Mouse (Mus musculus) MEL (cell line): ENCODE results near the gene Aldh9a1. TPM values are rescaled to one million over a fixed set of nuclear protein-coding genes. Genes with fewer than 3 reads are reported as not detected.
"Not testable (repeated sequence)": the region's sequence is repeated elsewhere in the genome, so short reads cannot be mapped to it uniquely, and the experiment has no call there.

Experiments
- DNase-seq: peaks from one replicate; pipeline ENCODE4 v3.0.0; 2011; ENCODE audit warnings: low read depth, low spot score
- H3K27ac ChIP-seq: 2 replicates; pipeline ENCODE4 v1.5.1; 2012; ENCODE audit warnings: low read depth, mild to moderate bottlenecking, control low read depth, low read length, moderate library complexity; ENCODE audit not compliant: control insufficient read depth
- H3K27me3 ChIP-seq, 2 experiments: fragments of 150-350 bp in 1 of 2; sonication (generic) in 1 of 2; 2 replicates each; pipeline ENCODE4 v1.6.1; 2012; ENCODE audit warnings: low read length in 2 of 2, mild to moderate bottlenecking in 2 of 2, improper control_type of control experiment in 1 of 2, moderate library complexity in 1 of 2; ENCODE audit not compliant: insufficient read depth in 2 of 2, control insufficient read depth in 1 of 2
- H3K36me3 ChIP-seq, 2 experiments: 2 replicates each; pipeline ENCODE4 v1.6.1; 2012 to 2014; ENCODE audit warnings: low read length in 2 of 2, improper control_type of control experiment in 1 of 2, inconsistent platforms in 1 of 2, mild to moderate bottlenecking in 1 of 2; ENCODE audit not compliant: insufficient read depth in 2 of 2, control insufficient read depth in 1 of 2
- H3K4me1 ChIP-seq, 2 experiments: fragments of 150-350 bp in 1 of 2; sonication (generic) in 1 of 2; 2 replicates each; pipeline ENCODE4 v1.6.1; 2012; ENCODE audit warnings: low read length in 2 of 2, improper control_type of control experiment in 1 of 2, mild to moderate bottlenecking in 1 of 2; ENCODE audit not compliant: insufficient read depth in 2 of 2, control insufficient read depth in 1 of 2
- H3K4me3 ChIP-seq, 2 experiments: fragments of 150-350 bp in 1 of 2; sonication (generic) in 1 of 2; 2 replicates each; pipeline ENCODE4 v1.5.1; 2012; ENCODE audit warnings: low read depth in 2 of 2, low read length in 2 of 2, mild to moderate bottlenecking in 2 of 2, moderate library complexity in 2 of 2, control low read depth in 1 of 2, improper control_type of control experiment in 1 of 2; ENCODE audit not compliant: control insufficient read depth in 1 of 2, insufficient read depth in 1 of 2
- H3K79me2 ChIP-seq: 2 replicates; pipeline ENCODE4 v1.6.1; 2012; ENCODE audit warnings: mild to moderate bottlenecking, low read length, moderate library complexity; ENCODE audit not compliant: control insufficient read depth, poor library complexity, insufficient read depth
- H3K9ac ChIP-seq: 2 replicates; pipeline ENCODE4 v1.6.1; 2012; ENCODE audit warnings: low read depth, mild to moderate bottlenecking, control low read depth, low read length, moderate library complexity; ENCODE audit not compliant: control insufficient read depth, poor library complexity, severe bottlenecking
- H3K9me3 ChIP-seq: fragments of 150-350 bp; sonication (generic); replicated peaks from 2 replicates; pipeline ENCODE4 v1.6.1; 2012; ENCODE audit warnings: mild to moderate bottlenecking, low read length, improper control_type of control experiment, moderate library complexity; ENCODE audit not compliant: insufficient read depth
- BHLHE40 ChIP-seq: IDR thresholded peaks from 2 replicates; pipeline ENCODE4 v1.6.1; 2012; ENCODE audit warnings: low read depth, mild to moderate bottlenecking, inconsistent platforms, low read length, improper control_type of control experiment, borderline replicate concordance
- CHD1 ChIP-seq: IDR thresholded peaks from 2 replicates; pipeline ENCODE4 v1.6.1; 2012; ENCODE audit warnings: low read depth, mild to moderate bottlenecking, inconsistent platforms, low read length, improper control_type of control experiment
- CHD2 ChIP-seq: IDR thresholded peaks from 2 replicates; pipeline ENCODE4 v1.6.1; 2011; ENCODE audit warnings: low read length, improper control_type of control experiment
- CTCF ChIP-seq, 3 experiments: IDR thresholded peaks in 2 of 3; conservative IDR thresholded peaks in 1 of 3; 2 replicates each; pipeline ENCODE4 v1.5.1; 2011 to 2012; ENCODE audit warnings: low read length in 3 of 3, low read depth in 2 of 3, mild to moderate bottlenecking in 2 of 3, improper control_type of control experiment in 1 of 3, inconsistent platforms in 1 of 3, mixed read lengths in 1 of 3, moderate library complexity in 1 of 3; ENCODE audit not compliant: control insufficient read depth in 1 of 3, insufficient read depth in 1 of 3, poor library complexity in 1 of 3, severe bottlenecking in 1 of 3
- EP300 ChIP-seq, 2 experiments: IDR thresholded peaks; 2 replicates each; pipeline ENCODE4 v1.6.1; 2011; ENCODE audit warnings: improper control_type of control experiment in 2 of 2, low read length in 2 of 2, low read depth in 1 of 2, mild to moderate bottlenecking in 1 of 2
- GATA1 ChIP-seq: IDR thresholded peaks from 2 replicates; pipeline ENCODE4 v1.6.1; 2011; ENCODE audit warnings: low read depth, low read length, improper control_type of control experiment
- HCFC1 ChIP-seq: IDR thresholded peaks from 2 replicates; pipeline ENCODE4 v1.6.1; 2012; ENCODE audit warnings: low read depth, mild to moderate bottlenecking, inconsistent platforms, low read length, improper control_type of control experiment, moderate library complexity
- JUND ChIP-seq: IDR thresholded peaks from 2 replicates; pipeline ENCODE4 v1.6.1; 2011; ENCODE audit warnings: low read depth, mild to moderate bottlenecking, improper control_type of control experiment, low read length
- KAT2A ChIP-seq: conservative IDR thresholded peaks from 2 replicates; pipeline ENCODE4 v1.6.1; 2012; ENCODE audit warnings: low read depth, low read length, improper control_type of control experiment, inconsistent platforms
- MAFK ChIP-seq: IDR thresholded peaks from 2 replicates; pipeline ENCODE4 v1.6.1; 2011; ENCODE audit warnings: low read depth, mild to moderate bottlenecking, low read length, improper control_type of control experiment, borderline replicate concordance
- MAX ChIP-seq: IDR thresholded peaks from 2 replicates; pipeline ENCODE4 v1.6.1; 2011; ENCODE audit warnings: low read length, improper control_type of control experiment
- MAZ ChIP-seq: IDR thresholded peaks from 2 replicates; pipeline ENCODE4 v1.6.1; 2012; ENCODE audit warnings: low read depth, mild to moderate bottlenecking, inconsistent platforms, low read length, improper control_type of control experiment
- MXI1 ChIP-seq: IDR thresholded peaks from 2 replicates; pipeline ENCODE4 v1.6.1; 2011; ENCODE audit warnings: mild to moderate bottlenecking, low read depth, low read length, improper control_type of control experiment
- MYC ChIP-seq: IDR thresholded peaks from 2 replicates; pipeline ENCODE4 v1.6.1; 2011; ENCODE audit warnings: low read depth, mild to moderate bottlenecking, low read length, improper control_type of control experiment, moderate library complexity
- NRF1 ChIP-seq: IDR thresholded peaks from 2 replicates; pipeline ENCODE4 v1.6.1; 2014; ENCODE audit warnings: low read depth, mild to moderate bottlenecking, inconsistent platforms, low read length, improper control_type of control experiment, moderate library complexity; ENCODE audit not compliant: poor library complexity, insufficient read depth, severe bottlenecking
- POLR2A ChIP-seq, 2 experiments: IDR thresholded peaks; 2 replicates each; pipeline ENCODE4 v1.6.1; 2011 to 2012; ENCODE audit warnings: low read length in 2 of 2, mild to moderate bottlenecking in 2 of 2, control low read depth in 1 of 2, improper control_type of control experiment in 1 of 2, low read depth in 1 of 2, moderate library complexity in 1 of 2; ENCODE audit not compliant: control insufficient read depth in 1 of 2, insufficient read depth in 1 of 2, poor library complexity in 1 of 2
- POLR2AphosphoS5 ChIP-seq: IDR thresholded peaks from 2 replicates; pipeline ENCODE4 v1.6.1; 2012; ENCODE audit warnings: low read depth, borderline replicate concordance, mild to moderate bottlenecking, inconsistent platforms, low read length, moderate library complexity, mixed read lengths
- RCOR1 ChIP-seq: IDR thresholded peaks from 2 replicates; pipeline ENCODE4 v1.6.1; 2012; ENCODE audit warnings: low read depth, mild to moderate bottlenecking, inconsistent platforms, low read length, improper control_type of control experiment
- SIN3A ChIP-seq: IDR thresholded peaks from 2 replicates; pipeline ENCODE4 v1.6.1; 2012; ENCODE audit warnings: low read length, improper control_type of control experiment, inconsistent platforms
- SMC3 ChIP-seq: IDR thresholded peaks from 2 replicates; pipeline ENCODE4 v1.6.1; 2011; ENCODE audit warnings: low read depth, low read length, improper control_type of control experiment
- TBP ChIP-seq: IDR thresholded peaks from 2 replicates; pipeline ENCODE4 v1.8.0; 2011; ENCODE audit warnings: low read depth, low read length, improper control_type of control experiment
- USF1 ChIP-seq: IDR thresholded peaks from 2 replicates; pipeline ENCODE4 v1.6.1; 2014; ENCODE audit warnings: low read depth, mild to moderate bottlenecking, inconsistent platforms, low read length, improper control_type of control experiment, moderate library complexity
- ZKSCAN1 ChIP-seq: IDR thresholded peaks from 2 replicates; pipeline ENCODE4 v1.6.1; 2012; ENCODE audit warnings: low read depth, mild to moderate bottlenecking, inconsistent platforms, low read length, improper control_type of control experiment, moderate library complexity
- ZMIZ1 ChIP-seq: IDR thresholded peaks from 2 replicates; pipeline ENCODE4 v1.6.1; 2012; ENCODE audit warnings: low read depth, mild to moderate bottlenecking, inconsistent platforms, low read length, improper control_type of control experiment, moderate library complexity
- polyA plus RNA-seq, 2 experiments: library from polyadenylated mRNA; stranded (reverse) in 1 of 2; unstranded in 1 of 2; fragments of >175 nt in 1 of 2; fragments of >200 nt in 1 of 2; gene quantifications; 2 replicates each; pipeline versions ENCODE4 v1.2.1 to v1.2.4; 2012; ENCODE audit warnings: low replicate concordance in 2 of 2, low read depth in 1 of 2; ENCODE audit not compliant: insufficient read length in 2 of 2, insufficient read depth in 1 of 2, missing spikeins in 1 of 2
- total RNA-seq: library from RNA; depleted of rRNA; stranded (reverse); fragments of 300-350 nt; gene quantifications from 2 replicates; pipeline ENCODE4 v1.2.3, GENCODE M21; 2012

Aldh9a1 gene
- total and polyA plus RNA-seq, 3 experiments = 14.3 to 78.2 TPM; not detected in 1

- not testable (repeated sequence) for H3K4me1 ChIP-seq, H3K27me3 ChIP-seq, H3K4me3 ChIP-seq
These were observed 3.7 kb upstream of the Aldh9a1 start for GRCm38 (mm10) chr1:167345994-167346520.

GRCm38 (mm10) chr1:167349206-167349605 is 585 bp upstream of the Aldh9a1 start:
- DNase-seq = peak; percentile 37
- H3K27ac ChIP-seq, H3K4me1 ChIP-seq, H3K9me3 ChIP-seq, H3K9ac ChIP-seq, H3K27me3 ChIP-seq: not testable (repeated sequence)
- H3K36me3 ChIP-seq = peaks cover 0 to 17% of the 10 kb centered on the region in 2 experiments; a peak in 2 of 4 replicates
- H3K4me3 ChIP-seq = peak overlapping the region in 1 of 2 experiments; percentile 82; a peak in 2 of 4 replicates
- peaks cover 12% of the 10 kb centered on the region for H3K79me2 ChIP-seq

More at GRCm38 (mm10) chr1:167345994-167346520, 3.7 kb upstream of the Aldh9a1 start:
- not testable (repeated sequence) for H3K9me3 ChIP-seq, H3K27ac ChIP-seq, H3K36me3 ChIP-seq, H3K79me2 ChIP-seq, H3K9ac ChIP-seq
- TF ChIP-seq GATA1 (peak; percentile 33; the same call in 1 of the 2 replicates), TBP (peak; percentile 93)
- DNase-seq = peak; percentile 33

- DNase-seq = peak; percentile 57
- H3K79me2 ChIP-seq = peaks cover 12% of the 10 kb centered on the region
- peak overlapping the region; percentile 95 for H3K9ac ChIP-seq
- H3K4me1 ChIP-seq = peaks cover 6 to 10% of the 10 kb centered on the region in 2 experiments; a peak in 3 of 4 replicates
- H3K36me3 ChIP-seq = peaks cover 4 to 17% of the 10 kb centered on the region in 2 experiments
- H3K27ac ChIP-seq = peak overlapping the region; percentile 93
- H3K9me3 ChIP-seq = no peaks in the 10 kb centered on the region
- peak overlapping the region; percentile 82 to 96 for H3K4me3 ChIP-seq
- H3K27me3 ChIP-seq = no peaks in the 10 kb centered on the region
- TF ChIP-seq BHLHE40 (peak; percentile 80), RCOR1 (no peak), HCFC1 (no peak), POLR2AphosphoS5 (no peak), USF1 (peak; percentile 61), EP300 (IDR thresholded peaks at IDR 0.05; ENCODE audit: low read depth in 1 of 2, low read length in 2 of 2) (no peak), GATA1 (peak; percentile 31; the same call in 1 of the 2 replicates), MYC (peak; percentile 69; the same call in 1 of the 2 replicates), POLR2A (IDR thresholded peaks at IDR 0.05; ENCODE audit: control insufficient read depth in 1 of 2, insufficient read depth in 1 of 2, low read depth in 1 of 2, low read length in 2 of 2, poor library complexity in 1 of 2) (no peak), MAFK (no peak), KAT2A (no peak), TBP (no peak), NRF1 (no peak), ZKSCAN1 (no peak), MAX (peak; percentile 84), CTCF (IDR thresholded peaks at IDR 0.05 in 2 of 3, conservative IDR thresholded peaks at IDR 0.05 in 1 of 3; ENCODE audit: control insufficient read depth in 1 of 3, insufficient read depth in 1 of 3, low read depth in 2 of 3, low read length in 3 of 3, poor library complexity in 1 of 3, severe bottlenecking in 1 of 3) (no peak), ZMIZ1 (no peak), MAZ (no peak), CHD2 (no peak), CHD1 (no peak), MXI1 (peak; percentile 76), SIN3A (peak; percentile 58), SMC3 (no peak), JUND (no peak)
These were observed 1.0 kb downstream of the Aldh9a1 start for GRCm38 (mm10) chr1:167350597-167351415.
